Mouse (Mus musculus) layer of hippocampus, postnatal 14 days (tissue): ENCODE results near the gene Edf1. TPM values are rescaled to one million over a fixed set of nuclear protein-coding genes. Genes with fewer than 3 reads are reported as not detected.
A peak's percentile ranks its signal among the peaks of the same experiment; 100 is the strongest.

Experiments used
- DNase-seq, 2 experiments: peaks; one replicate each; pipeline ENCODE4 v3.0.0; 2021 to 2022; ENCODE audit warnings: low spot score in 2 of 2, mixed read lengths in 1 of 2
- total RNA-seq, 2 experiments: library from RNA; stranded (reverse); gene quantifications; 2 replicates each; pipeline ENCODE4 v1.2.3; 2021

The Edf1 gene
- total RNA-seq, 2 experiments from 2014 or later = 214 to 226 TPM

DNA sequence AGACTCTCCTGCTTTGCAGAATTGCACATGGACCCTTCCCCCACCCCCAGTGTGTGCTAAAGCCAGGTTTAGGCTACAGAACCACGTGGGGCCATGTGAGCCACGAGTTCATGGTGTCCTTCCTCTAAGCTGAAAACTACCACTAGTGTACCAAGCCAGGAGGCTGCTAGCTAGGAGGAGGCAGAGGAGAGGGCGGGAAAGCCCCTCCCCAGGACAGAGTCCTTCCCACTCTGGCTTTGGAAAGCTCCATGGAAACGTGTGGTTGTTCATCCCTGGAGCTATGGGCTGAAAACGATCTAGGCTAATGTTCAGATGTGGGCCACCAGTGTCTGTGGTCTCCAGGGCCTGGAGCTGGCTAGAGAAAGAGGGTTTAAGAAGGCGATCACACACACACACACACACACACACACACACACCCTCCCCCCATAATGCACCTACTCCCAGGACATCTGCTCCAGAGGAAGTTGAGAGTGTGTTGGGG is 23.0 kb downstream of the Edf1 start:
- peak in 1 of 2 experiments; percentile 49 for DNase-seq

DNA sequence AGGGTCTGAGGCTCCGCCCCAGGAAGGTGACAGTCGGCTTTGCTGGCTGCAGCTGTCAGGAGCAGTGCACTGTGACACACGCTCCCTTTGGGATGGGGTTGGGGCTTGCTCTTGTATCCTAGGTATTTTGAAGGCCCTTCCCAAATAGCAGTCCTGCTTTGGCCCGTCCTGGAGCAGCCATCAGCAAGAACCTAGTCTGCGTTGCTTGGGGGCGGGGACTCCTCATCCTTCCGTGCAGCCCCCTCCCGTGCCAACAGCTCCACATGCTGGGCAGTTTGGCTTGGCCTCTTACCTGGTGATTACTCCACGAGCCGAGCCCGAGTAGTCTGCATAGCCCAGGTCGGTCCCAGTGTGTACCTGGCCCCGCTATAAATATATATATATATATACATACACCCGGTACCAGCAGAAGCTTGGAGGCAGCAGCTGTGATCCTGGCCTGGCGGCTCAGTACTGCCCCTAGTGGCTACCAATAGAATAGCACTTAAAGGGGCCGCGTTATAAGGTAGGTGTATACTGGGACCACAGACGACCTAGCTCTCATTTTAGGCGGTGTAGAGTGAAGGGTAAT is 23.7 kb downstream of the Edf1 start, which contains the start of gene Ajm1:
Gene Ajm1 (minus strand): TSS at position 464 of the 571 bp plus-strand sequence.
- DNase-seq = peak; percentile 82 to 90

DNA sequence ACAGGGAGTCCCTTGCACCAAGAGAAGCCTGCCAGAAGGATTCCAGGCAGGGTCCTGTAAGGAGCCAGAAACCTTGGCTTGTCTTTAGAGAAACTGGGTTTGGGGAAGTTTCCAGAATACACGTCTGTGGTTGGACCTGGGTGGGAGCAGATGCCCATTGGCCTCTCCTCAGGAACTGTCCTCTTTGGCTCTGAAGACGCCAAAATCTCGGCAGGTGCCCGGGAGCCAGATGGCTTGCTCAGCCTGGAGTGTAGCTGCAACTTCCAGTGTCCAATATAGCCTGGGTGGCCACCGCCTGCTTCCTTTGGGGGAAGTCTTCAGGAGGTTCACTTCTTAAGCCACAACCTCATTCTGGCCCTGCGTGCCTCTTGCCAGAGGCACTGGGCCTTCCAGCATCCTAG is 24.3 kb downstream of the Edf1 start:
- DNase-seq = no peak

DNA sequence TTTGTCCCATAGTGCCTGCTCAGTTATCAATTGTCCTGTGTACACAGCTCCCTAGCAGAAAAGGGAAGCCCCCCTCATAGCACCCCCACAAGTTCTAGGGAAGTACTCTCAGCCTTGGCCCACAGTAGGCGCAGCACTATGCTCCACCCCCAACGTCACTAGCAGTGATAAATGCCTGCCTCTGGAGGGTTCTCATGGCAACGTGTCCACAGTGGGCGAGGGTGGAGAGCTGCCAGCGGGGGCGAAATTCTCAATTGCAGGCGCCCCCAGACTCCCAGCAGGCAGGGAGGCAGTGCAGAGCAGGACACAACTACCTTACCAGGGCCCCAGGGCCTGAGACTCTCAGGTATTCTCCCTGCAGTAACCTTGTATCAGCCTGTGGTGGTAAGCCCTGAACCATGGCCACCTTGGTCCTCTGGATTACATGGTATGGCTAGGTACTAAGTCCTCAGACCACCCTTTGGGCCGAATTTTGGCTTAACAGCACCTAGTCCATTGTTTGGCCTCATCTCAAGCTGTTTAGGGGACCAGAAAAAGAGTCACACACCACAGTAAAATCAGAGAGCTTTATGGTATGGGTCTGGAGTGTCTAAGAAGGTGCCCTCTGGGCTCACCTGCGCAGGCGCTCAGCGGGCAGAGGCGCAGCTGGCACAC is 24.9 kb downstream of the Edf1 start:
- peak; percentile 83 to 92 for DNase-seq

DNA sequence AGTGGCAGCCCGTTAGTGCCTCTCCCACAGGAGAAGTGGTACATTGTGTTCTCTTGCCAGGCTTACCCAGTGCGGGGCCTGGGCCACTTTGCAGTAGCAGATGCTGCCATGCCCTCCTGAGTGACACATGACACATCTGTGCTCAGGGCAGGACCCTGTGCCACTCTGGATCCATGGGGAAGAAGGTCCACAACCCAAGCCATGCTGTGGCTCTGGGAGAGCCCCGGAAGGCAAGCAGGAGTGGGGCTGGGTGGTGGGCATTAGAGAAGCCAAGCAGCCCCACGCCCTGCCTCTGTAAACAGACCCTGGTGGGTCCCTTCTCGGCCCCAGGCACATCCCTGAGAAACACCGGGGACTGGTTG is 25.5 kb downstream of the Edf1 start:
- no peak for DNase-seq

DNA sequence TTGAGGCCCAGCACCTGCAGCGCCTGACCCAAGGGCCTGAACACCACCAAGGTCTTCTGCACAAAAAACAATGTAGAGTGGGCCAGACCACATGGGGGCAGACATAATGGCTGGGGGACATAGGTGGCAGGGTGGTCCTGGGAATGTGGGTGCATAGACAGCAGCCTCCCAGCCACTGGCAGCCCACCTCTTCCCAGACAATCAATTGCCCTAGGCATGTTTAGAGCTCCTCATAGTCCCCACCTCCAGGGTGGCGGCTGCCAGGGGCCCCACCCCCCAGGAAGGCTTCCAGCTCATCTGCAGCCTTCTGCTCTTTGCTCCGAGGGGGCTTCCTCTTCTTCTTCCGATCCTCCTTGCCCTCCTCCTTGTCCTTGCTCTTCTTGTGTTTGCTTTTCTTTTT is 25.9 kb downstream of the Edf1 start:
- DNase-seq = no peak

DNA sequence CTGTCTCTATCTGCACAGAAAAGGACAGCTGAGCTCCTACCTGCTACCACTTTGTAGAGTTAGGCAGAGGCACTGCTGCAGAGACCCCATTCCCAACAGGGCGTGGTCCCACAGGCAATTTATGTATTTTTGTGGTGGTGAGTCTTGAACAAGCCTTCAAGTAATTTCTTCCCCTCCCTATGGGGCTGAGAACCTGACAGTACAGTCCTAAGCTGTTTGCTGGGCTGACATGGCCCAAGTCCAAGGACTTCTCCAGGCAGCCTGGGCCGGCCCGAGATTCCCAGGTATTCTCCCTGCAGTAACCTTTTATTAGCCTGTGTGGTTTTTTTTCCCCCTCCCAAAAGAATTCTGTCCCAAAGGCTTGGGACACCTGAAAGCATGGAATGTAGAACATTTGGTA is 26.5 kb downstream of the Edf1 start:
- DNase-seq = no peak

DNA sequence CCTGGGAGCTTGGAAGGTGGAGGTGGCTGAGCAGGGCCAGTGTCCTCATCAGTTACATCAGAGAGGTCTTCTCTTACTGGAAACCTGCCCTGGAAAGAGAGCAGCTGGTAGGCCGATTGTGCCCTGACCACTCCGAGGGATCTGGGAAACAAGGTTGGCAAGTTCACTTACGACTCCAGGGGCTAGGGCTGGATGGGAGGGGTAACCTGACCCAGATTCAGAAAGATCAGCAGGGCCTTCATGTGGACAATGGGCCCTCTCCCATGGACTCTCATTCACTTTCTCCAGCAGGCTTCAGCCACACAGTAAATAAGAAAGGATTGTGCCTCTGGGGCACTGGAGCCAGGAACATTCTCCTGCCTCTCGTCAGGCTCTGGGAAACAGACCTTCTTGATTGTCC is 27.2 kb downstream of the Edf1 start:
- no peak for DNase-seq

DNA sequence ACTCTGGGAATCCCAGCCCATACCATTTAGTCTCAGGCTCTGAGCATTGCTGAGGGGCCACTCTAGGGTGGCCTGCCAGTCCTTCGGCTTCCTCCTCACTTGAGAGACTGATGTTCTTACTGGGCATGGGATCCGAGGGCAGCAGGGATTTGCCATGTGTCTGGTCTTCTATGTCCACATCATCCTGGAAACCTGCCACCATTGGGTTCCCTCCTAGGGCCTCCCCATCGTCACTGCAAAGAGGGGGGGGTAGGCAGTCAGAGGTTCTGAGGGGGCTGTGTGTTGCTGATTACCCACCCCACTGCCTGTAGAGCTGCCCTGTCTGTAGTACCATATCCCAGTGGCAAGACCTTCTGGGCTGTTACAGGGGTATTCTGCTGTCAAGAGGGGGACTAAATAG is 28.0 kb downstream of the Edf1 start:
- DNase-seq = no peak

DNA sequence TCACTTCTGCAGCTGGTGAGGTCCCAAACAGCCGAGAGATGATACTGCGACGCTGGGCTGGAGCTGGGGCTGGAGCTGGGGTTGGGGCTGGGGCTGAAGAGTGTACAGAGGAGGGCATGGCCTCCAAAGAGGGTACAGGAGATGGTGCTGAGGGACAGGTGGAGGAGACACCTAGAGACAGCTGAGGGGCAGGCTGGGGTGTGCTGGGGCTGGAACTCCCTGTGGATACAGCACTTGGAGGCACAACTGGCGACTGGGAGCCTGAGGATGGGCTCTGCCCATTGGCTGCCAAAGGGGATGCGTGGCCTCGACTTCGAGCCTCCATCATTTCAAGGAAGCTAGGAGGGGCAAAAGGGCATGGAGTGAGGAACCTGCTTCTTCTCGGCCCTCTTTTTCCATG is 29.6 kb downstream of the Edf1 start:
- no peak for DNase-seq

DNA sequence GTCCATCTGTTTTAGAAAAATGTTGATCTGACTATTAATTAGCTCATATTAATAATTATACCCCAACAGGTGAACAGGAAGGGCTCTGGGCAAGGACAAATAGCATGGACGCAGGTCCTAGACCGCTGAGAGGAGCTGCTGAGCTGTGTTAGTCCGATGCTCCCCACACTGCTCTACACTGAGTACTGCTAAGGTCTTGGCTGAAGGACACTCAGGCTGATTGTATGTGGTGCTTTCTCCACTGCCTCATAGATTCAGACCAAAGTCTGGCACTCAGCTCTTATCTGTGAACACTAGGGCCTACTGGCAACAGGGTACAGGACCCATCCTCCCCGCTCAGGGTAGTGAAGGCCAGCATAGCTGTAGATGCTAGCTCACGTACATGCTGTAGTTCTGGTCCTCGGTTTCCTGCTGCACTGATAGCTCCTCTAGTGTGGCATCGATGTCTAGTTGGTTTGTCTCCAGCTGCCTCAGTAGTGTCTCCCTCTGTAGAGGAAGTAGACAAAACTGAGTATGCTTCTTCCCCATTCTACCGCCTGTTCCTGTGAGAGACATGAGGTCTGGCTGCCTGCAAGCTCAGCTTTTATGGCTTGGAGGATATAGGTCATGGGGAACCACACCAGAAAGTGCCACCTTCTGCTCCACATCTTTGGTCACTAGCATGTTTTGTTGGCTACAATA is 30.7 kb downstream of the Edf1 start:
- DNase-seq = no peak

DNA sequence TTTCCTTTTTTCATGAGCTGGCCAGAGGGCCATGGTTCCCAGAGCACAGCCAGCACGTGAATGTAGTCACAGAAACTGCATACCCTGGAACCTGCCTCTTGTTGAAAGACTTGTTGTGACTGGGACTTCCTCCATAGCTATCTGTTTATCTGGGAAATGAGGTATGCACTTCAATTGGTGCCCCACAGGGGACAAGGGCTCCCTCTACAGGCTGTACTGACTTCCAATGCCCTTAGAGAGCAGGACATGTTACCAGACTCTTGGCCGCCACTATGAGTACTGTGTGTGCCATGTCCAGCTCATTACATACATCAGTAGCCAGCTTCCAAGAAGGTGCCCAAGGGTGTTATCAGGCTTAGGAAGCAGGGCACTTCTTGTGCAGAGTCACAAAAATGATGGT is 34.2 kb downstream of the Edf1 start:
- peak in 1 of 2 experiments; percentile 31 for DNase-seq

DNA sequence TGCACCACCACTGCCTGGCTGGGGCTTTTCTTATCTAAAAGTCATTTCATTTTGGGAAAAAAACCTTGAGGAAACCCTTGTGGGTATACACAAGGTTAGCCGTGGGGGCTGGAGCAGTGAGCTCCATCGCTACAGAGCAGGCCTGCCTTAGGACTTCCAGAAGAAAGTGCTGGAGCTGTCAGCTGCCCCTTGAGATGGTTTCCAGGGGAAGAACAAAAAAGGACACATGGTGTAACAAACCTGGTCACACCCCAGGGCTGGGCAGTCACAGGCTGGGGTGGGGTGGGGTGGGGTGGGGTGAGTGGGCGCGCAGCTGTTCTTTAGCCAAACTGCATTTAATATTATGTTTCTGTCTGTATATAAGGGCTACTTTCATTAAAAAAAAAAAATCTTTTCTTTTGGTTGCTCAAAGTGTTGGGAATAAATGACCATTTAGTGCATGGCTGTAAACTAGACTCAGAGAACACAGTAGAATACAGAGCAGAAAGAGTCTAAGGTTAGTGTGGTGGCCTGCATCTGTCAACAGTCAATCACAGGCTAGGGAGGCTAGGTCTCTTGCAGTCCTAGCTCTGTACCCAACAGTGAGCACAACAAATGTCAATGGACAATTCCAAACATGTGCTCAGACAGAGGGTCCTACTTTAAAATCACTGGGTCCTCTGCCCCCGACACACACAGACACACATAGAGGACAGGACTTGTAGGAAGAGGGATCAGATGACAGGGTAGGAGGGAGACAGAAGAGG is 39.3 kb downstream of the Edf1 start:
- DNase-seq = no peak

DNA sequence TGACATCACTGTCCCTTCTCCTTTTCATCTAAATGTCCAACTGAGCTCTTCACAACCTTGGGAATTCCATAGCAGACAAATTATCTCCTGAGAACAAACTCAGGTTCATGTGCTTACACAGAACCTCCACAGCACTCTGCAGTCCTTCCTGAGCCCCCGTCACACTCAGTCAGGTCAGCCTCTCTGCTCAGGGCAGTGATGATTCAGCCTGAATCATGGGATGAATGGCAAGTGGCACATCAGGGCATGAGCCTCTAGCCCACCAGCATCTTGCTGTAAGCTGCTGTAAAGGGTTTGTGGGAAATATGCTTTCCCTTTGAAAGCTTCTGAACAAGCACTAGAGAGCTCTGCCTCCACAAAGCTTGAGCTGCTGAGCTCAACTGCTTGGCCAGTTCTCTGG is 41.1 kb downstream of the Edf1 start:
- DNase-seq = no peak

DNA sequence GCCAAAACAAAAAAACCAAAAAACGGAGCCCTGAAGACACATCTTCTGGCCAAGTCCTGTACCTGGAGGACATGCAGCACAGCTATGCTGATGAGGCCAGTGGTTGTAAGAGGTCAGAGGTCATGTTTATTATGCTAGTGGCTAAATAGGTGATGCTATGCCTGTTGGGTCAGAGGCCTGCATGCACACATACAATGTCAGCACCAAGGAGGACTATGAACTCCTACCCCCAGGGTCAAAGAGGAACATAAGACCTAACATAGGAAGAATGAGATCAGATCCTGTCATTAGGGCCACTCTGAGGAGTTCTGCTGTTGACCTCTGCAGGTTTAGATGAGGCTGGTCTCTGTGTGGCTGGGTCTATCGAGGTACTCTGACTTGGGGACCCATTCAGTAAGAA is 42.4 kb downstream of the Edf1 start:
- DNase-seq = no peak

DNA sequence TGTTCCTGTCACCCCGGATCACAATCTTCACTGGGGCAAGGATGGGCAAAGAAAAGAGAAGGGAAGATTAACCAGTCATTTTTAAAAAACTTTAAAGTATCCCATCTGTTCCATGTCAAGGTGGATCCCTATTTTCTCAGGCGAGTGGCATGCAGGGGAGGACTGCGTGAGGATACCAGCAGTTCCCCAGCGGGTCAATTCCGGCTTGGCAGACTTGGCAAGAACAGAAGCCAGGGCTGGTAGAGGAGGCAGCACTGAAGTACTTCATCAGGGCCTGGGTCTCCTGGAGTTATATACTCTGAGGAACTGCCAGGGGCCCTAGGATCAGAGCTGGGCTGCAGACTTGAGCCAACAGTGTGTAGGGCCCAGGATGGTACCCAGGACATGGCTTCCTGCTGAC is 44.9 kb downstream of the Edf1 start:
- no peak for DNase-seq

DNA sequence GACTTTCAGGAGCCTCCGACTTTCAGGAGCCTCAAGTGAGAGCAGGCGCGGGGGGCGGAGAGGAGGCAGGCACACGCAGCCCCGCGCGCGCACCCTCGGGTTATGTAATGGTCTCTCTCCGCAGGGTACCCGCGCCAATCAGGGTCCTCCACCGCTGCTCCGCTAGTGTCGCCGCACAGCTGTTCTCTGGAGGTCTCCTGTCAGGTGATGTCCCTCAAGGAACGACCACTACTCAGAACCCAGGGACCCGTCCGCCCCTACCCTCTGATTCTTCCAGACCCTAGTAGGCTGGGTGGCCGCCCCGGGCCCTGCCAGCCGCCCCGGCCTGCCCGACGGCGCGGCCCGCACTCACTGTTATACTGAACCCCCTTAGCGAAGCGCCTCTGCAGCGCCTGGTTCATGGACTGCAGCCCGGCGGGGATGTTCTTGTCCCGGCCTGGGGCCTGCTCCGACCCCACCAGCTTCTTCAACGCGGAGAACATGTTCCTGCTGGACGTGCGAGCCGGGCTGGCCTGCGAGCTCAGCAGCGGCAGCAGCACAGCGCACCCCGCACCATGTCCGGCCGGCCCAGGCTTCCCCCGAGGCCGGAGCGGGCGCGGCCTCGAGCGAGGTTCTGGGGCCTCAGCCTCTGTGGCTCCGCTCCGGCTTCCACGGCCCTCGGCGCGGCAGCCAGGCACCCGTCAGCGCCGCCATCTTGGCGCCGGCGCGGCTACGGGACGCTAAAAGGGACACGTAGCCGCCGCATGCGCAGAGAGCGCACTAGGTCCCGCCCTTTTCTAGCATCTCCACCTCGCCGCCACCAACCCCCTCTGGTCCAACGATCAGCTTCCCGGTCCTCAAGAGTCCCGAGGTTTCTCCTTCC is 50.3 kb downstream of the Edf1 start, which contains the start of gene Rabl6:
Gene Rabl6 (minus strand): TSS at position 761 of the 862 bp plus-strand sequence.
- DNase-seq = peak; percentile 87 to 92

DNA sequence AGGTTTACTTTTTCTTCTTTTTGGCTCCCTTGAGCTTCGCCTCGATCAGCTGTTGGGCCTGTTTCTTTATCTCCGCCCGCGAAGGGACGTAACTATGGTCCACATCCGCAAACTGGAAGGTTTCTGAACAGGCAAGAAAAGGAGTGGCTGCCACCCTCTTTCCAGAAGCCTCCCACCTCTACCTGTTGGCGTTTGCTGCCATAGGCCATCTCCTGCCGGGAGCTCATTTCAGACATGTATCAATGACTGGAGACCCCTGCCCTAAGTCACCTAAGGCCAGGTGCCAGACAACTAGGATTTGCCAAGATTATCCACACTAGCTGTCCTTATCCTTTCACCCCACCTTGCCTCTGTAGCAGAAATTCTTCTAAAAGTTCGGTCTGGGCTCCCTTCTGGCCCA is 51.0 kb downstream of the Edf1 start:
- DNase-seq = no peak
